Mouse (Mus musculus): ENCODE measurements around the gene Srd5a3. TPM values are rescaled to one million over a fixed set of nuclear protein-coding genes. Genes with fewer than 3 reads are reported as not detected.

Srd5a3 gene
- total RNA-seq, 2 experiments from 2014 or later = 15.8 to 17.1 TPM

GRCm38 (mm10) chr5:76184286-76185080 is 44.4 kb downstream of the Srd5a3 start:
- peak; percentile 56 to 75 for DNase-seq (ENCODE audit: low spot score in 2 of 2)

- no peak for DNase-seq (ENCODE audit: low spot score in 2 of 2)
These were observed 47.8 kb downstream of the Srd5a3 start for GRCm38 (mm10) chr5:76187885-76188284.

GRCm38 (mm10) chr5:76190609-76191008 is 50.5 kb downstream of the Srd5a3 start:
- DNase-seq (ENCODE audit: low spot score in 2 of 2) = no peak

GRCm38 (mm10) chr5:76193075-76193474 is 53.0 kb downstream of the Srd5a3 start:
- DNase-seq (ENCODE audit: low spot score in 2 of 2) = no peak

GRCm38 (mm10) chr5:76194377-76194945 is 54.4 kb downstream of the Srd5a3 start:
- no peak for DNase-seq (ENCODE audit: low spot score in 2 of 2)

GRCm38 (mm10) chr5:76199346-76199745 is 59.3 kb downstream of the Srd5a3 start:
- no peak for DNase-seq (ENCODE audit: low spot score in 2 of 2)

- no peak for DNase-seq (ENCODE audit: low spot score in 2 of 2)
These were observed 63.1 kb downstream of the Srd5a3 start for GRCm38 (mm10) chr5:76203171-76203570.

Other genes with a start within 250 kb of the Srd5a3 start
- 10 to 100 TPM; 47.8 to 51.3 TPM for gene Kdr, start 161.8 kb upstream of the Srd5a3 start, total RNA-seq (2021)
- gene Tmem165, start 43.6 kb downstream of the Srd5a3 start, total RNA-seq (2021) = 10 to 100 TPM; 63.7 to 65.0 TPM
- gene Clock, start 164.5 kb downstream of the Srd5a3 start, total RNA-seq (2021) = 10 to 100 TPM; 20.5 to 25.1 TPM
- not detected for gene Pdcl2, start 190.9 kb downstream of the Srd5a3 start, total RNA-seq (2021)
- gene Nmu, start 223.5 kb downstream of the Srd5a3 start, total RNA-seq (2021) = under 1 TPM in 1 of 2 experiments, not detected in 1; 0.56 TPM

All from gastrocnemius, postnatal 4 days (tissue).